Mouse (Mus musculus) embryonic facial prominence, embryonic 10.5 days (tissue): Measurements from ENCODE around the gene Gm11127. TPM values are rescaled to one million over a fixed set of nuclear protein-coding genes. Genes with fewer than 3 reads are reported as not detected.

ENCODE experiments used
- DNase-seq: peaks from one replicate; pipeline ENCODE4 v3.0.0-alpha.2; 2017; ENCODE audit warnings: low spot score
- H3K27ac ChIP-seq: fragments of 300-500 bp; sonication (generic); replicated peaks from 2 replicates; pipeline ENCODE4 v1.5.1; 2016; ENCODE audit warnings: mild to moderate bottlenecking
- H3K27me3 ChIP-seq: fragments of 300-500 bp; sonication (generic); replicated peaks from 2 replicates; pipeline ENCODE4 v1.6.1; 2016; ENCODE audit warnings: low read depth, mild to moderate bottlenecking; ENCODE audit not compliant: poor library complexity, severe bottlenecking
- H3K36me3 ChIP-seq: fragments of 300-500 bp; sonication (generic); replicated peaks from 2 replicates; pipeline ENCODE4 v1.6.1; 2016; ENCODE audit warnings: mild to moderate bottlenecking, moderate library complexity
- H3K4me1 ChIP-seq: fragments of 300-500 bp; sonication (generic); 2 replicates; pipeline ENCODE4 v1.6.1; 2016
- H3K4me3 ChIP-seq: fragments of 300-500 bp; sonication (generic); 2 replicates; pipeline ENCODE4 v1.5.1; 2016; ENCODE audit warnings: mild to moderate bottlenecking, moderate library complexity
- H3K9me3 ChIP-seq: fragments of 300-500 bp; sonication (generic); 2 replicates; pipeline ENCODE4 v1.6.1; 2016; ENCODE audit warnings: mild to moderate bottlenecking
- WGBS: fragments of 180-500 bp; shearing (Covaris S2); methylation state at CpG from one replicate; pipeline ENCODE4 v1.1.7; 2016; 5-methylcytosine and 5-hydroxymethylcytosine counted together
- polyA plus RNA-seq: library from polyadenylated mRNA; unstranded; fragments of >200 nt; fragmentation: Nextera tagmentation; extraction: Ambion mirVana; gene quantifications from 2 replicates; pipeline ENCODE4 v1.2.1, GENCODE M21; 2016

Gm11127 gene
- polyA plus RNA-seq, 1 experiment from 2014 or later: not detected

DNA sequence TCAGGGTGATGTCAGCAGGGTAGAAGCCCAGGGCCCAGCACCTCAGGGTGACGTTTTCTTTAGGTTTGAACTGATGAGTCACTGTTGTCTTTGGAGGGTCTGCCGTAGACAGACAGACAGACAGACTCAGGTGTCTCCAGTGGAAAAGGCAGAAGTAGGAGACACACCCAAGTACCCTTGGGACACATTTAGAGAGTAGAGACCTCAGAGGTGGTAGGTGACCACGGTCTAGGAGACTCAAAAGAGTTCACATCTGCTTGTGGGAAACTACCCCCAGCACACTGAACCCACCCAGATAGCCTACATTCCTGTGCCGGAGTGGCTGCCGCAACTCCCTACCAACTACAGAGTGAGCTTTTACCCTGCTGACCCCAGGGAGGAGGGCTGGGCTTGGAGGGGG lies 43.2 kb downstream of the Gm11127 start:
- 91% methylated on average over 5 of the region's 5 CpGs for WGBS
- DNase-seq: no peak
- Histone ChIP-seq H3K36me3 (peaks cover 20% of the 10 kb centered on the region), H3K4me3 (no peak overlapping the region), H3K4me1 (peaks cover 3% of the 10 kb centered on the region; the same call in 1 of the 2 replicates), H3K27ac (no peak overlapping the region), H3K27me3 (no peaks in the 10 kb centered on the region), H3K9me3 (no peaks in the 10 kb centered on the region; the same call in 1 of the 2 replicates)

Other genes with a start within 250 kb of the Gm11127 start
- 3.7 and 4.4 TPM in 2 replicates for gene Ier3, start 236.7 kb downstream of the Gm11127 start, polyA plus RNA-seq
- gene Flot1, start 235.1 kb downstream of the Gm11127 start, polyA plus RNA-seq: 45.9 and 49.2 TPM in 2 replicates
- 1,654 and 1,662 TPM in 2 replicates for gene Tubb5, start 220.1 kb downstream of the Gm11127 start, polyA plus RNA-seq
- gene Mdc1, start 216.9 kb downstream of the Gm11127 start, polyA plus RNA-seq: 18.4 and 21.2 TPM in 2 replicates
- gene Nrm, start 197.1 kb downstream of the Gm11127 start, polyA plus RNA-seq: 64.6 and 65.1 TPM in 2 replicates
- gene Ppp1r18, start 192.8 kb downstream of the Gm11127 start, polyA plus RNA-seq: 27.4 and 29.7 TPM in 2 replicates
- 52.6 and 60.7 TPM in 2 replicates for gene Dhx16, start 178.6 kb downstream of the Gm11127 start, polyA plus RNA-seq
- 27.5 and 28.6 TPM in 2 replicates for gene 2310061I04Rik, start 160.9 kb downstream of the Gm11127 start, polyA plus RNA-seq
- gene Atat1, start 148.3 kb downstream of the Gm11127 start, polyA plus RNA-seq: 117 and 130 TPM in 2 replicates
- 96.0 and 96.3 TPM in 2 replicates for gene Mrps18b, start 142.0 kb downstream of the Gm11127 start, polyA plus RNA-seq
- 59.7 and 61.2 TPM in 2 replicates for gene Ppp1r10, start 141.9 kb downstream of the Gm11127 start, polyA plus RNA-seq
- gene Abcf1, start 88.6 kb downstream of the Gm11127 start, polyA plus RNA-seq: 116 and 120 TPM in 2 replicates
- gene Gnl1, start 78.5 kb downstream of the Gm11127 start, polyA plus RNA-seq: 61.1 and 62.1 TPM in 2 replicates
- gene Prr3, start 78.1 kb downstream of the Gm11127 start, polyA plus RNA-seq: 44.0 and 47.2 TPM in 2 replicates
- 4.8 and 5.0 TPM in 2 replicates for gene H2-T24, start 37.8 kb downstream of the Gm11127 start, polyA plus RNA-seq
- gene H2-T23, start 25.5 kb downstream of the Gm11127 start, polyA plus RNA-seq: 1.8 and 2.3 TPM in 2 replicates
- gene H2-T22, start 15.6 kb downstream of the Gm11127 start, polyA plus RNA-seq: 7.4 and 9.0 TPM in 2 replicates
- gene Gm6034, start 15.4 kb downstream of the Gm11127 start, polyA plus RNA-seq: not detected in 2 replicates
- not detected in 2 replicates for gene Gm19684, start 63.3 kb upstream of the Gm11127 start, polyA plus RNA-seq
- gene Gm7030, start 71.1 kb upstream of the Gm11127 start, polyA plus RNA-seq: not detected in 2 replicates
- 0.11 TPM in 1 of 2 replicates, not detected in the other for gene Gm8909, start 110.2 kb upstream of the Gm11127 start, polyA plus RNA-seq
- not detected in 2 replicates for gene H2-T3, start 131.9 kb upstream of the Gm11127 start, polyA plus RNA-seq
- 86.2 and 95.7 TPM in 2 replicates for gene Rpp21, start 199.7 kb upstream of the Gm11127 start, polyA plus RNA-seq
- gene Trim39, start 213.9 kb upstream of the Gm11127 start, polyA plus RNA-seq: 22.5 and 24.2 TPM in 2 replicates
- 0.17 TPM in 1 of 2 replicates, not detected in the other for gene H2-M10.2, start 228.1 kb upstream of the Gm11127 start, polyA plus RNA-seq